Mouse (Mus musculus) thymus, adult 2 months (tissue): ENCODE measurements around the gene Pmvk.

Experiments used
- CTCF ChIP-seq: fragments of 200-500 bp; IDR thresholded peaks from 2 replicates; pipeline ENCODE4 v1.5.1; 2012; ENCODE audit warnings: mild to moderate bottlenecking, control low read depth, low read length, moderate library complexity, borderline replicate concordance; ENCODE audit not compliant: control insufficient read depth, poor library complexity, insufficient read depth; ENCODE audit errors: extremely low read depth
- POLR2A ChIP-seq: fragments of 200-500 bp; IDR thresholded peaks from 2 replicates; pipeline ENCODE4 v1.6.1; 2012; ENCODE audit warnings: mild to moderate bottlenecking, low read length, control low read depth, moderate library complexity; ENCODE audit not compliant: control insufficient read depth, poor library complexity, insufficient read depth; ENCODE audit errors: extremely low read depth

DNA sequence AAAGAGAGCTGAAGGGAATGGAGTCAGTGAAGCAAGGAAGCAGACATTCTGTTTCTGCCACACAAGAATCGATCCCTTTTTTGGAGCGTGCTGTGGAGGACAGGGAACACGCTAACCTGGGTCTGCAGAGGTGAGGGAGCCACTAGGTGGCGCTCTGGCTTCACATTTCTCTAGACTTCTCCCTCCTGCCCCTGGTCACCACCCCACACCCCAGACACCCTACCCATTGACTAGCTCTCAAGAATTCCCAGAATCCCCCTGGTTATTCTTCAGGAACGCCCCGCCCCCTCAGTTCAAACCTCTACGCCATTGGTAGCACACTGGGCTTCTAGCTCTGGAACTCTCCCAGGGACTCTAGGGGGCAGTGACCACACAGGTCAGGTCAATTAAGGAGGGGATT is 4.8 kb upstream of the Pmvk start:
- TF ChIP-seq POLR2A (no peak), CTCF (peak; percentile 72; the same call in 1 of the 2 replicates)
